Mouse (Mus musculus) G1E (cell line): Measurements from ENCODE around the gene Psma5. TPM values are rescaled to one million over a fixed set of nuclear protein-coding genes. Genes with fewer than 3 reads are reported as not detected.

Experiments used
- ATAC-seq: 2 replicates; pipeline ENCODE4 v1.8.0; 2016; ENCODE audit warnings: mild to moderate bottlenecking; ENCODE audit not compliant: insufficient number of reproducible peaks, poor library complexity, low FRiP score, severe bottlenecking; ENCODE audit errors: extremely low read depth
- DNase-seq: peaks from one replicate; pipeline ENCODE4 v3.0.0; 2012; ENCODE audit warnings: low spot score
- H3K27me3 ChIP-seq: 2 replicates; pipeline ENCODE4 v1.6.1; 2012; ENCODE audit warnings: mild to moderate bottlenecking, low read length, inconsistent platforms; ENCODE audit not compliant: insufficient read depth
- H3K36me3 ChIP-seq: replicated peaks from 2 replicates; pipeline ENCODE3; 2012; ENCODE audit warnings: mild to moderate bottlenecking, inconsistent platforms
- H3K4me1 ChIP-seq: 2 replicates; pipeline ENCODE4 v1.6.1; 2012; ENCODE audit warnings: low read depth, low read length, inconsistent platforms, mixed read lengths; ENCODE audit not compliant: insufficient read depth
- H3K4me3 ChIP-seq: 2 replicates; pipeline ENCODE4 v1.5.1; 2012; ENCODE audit warnings: low read depth, mild to moderate bottlenecking, inconsistent platforms, low read length, moderate library complexity, mixed read lengths
- H3K9me3 ChIP-seq: replicated peaks from 2 replicates; pipeline ENCODE4 v1.6.1; 2012; ENCODE audit warnings: inconsistent platforms
- CTCF ChIP-seq: IDR thresholded peaks from 2 replicates; pipeline ENCODE4 v1.5.1; 2012; ENCODE audit warnings: low read depth, low read length, inconsistent platforms, mixed read lengths
- GATA1 ChIP-seq: IDR thresholded peaks from 2 replicates; pipeline ENCODE4 v1.6.1; 2012; ENCODE audit warnings: borderline replicate concordance, low read length, inconsistent platforms, mixed read lengths
- GATA2 ChIP-seq: IDR thresholded peaks from 2 replicates; pipeline ENCODE4 v1.6.1; 2012; ENCODE audit warnings: low read depth, low read length, inconsistent platforms, borderline replicate concordance
- POLR2AphosphoS5 ChIP-seq: IDR thresholded peaks from 2 replicates; pipeline ENCODE4 v1.6.1; 2012; ENCODE audit warnings: low read depth, low read length, inconsistent platforms; ENCODE audit not compliant: insufficient replicate concordance
- TAL1 ChIP-seq: conservative IDR thresholded peaks from 2 replicates; pipeline ENCODE4 v1.6.1; 2012; ENCODE audit warnings: low read depth, low read length, inconsistent platforms, mixed read lengths
- polyA plus RNA-seq: library from polyadenylated mRNA; stranded (reverse); fragments of >175 nt; gene quantifications from 2 replicates; pipeline ENCODE4 v1.2.3, GENCODE M21; 2012
- total RNA-seq, 2 experiments: library from RNA; stranded (forward) in 1 of 2; stranded (reverse) in 1 of 2; fragments of 200-1000 nt in 1 of 2; fragments of >200 nt in 1 of 2; fragmentation: Nextera tagmentation in 1 of 2; gene quantifications; 2 replicates each; pipeline ENCODE4 v1.2.3; 2014 to 2017

Gene Psma5
- total and polyA plus RNA-seq, 3 experiments, result 4.9 to 331 (median 57.5) TPM

DNA sequence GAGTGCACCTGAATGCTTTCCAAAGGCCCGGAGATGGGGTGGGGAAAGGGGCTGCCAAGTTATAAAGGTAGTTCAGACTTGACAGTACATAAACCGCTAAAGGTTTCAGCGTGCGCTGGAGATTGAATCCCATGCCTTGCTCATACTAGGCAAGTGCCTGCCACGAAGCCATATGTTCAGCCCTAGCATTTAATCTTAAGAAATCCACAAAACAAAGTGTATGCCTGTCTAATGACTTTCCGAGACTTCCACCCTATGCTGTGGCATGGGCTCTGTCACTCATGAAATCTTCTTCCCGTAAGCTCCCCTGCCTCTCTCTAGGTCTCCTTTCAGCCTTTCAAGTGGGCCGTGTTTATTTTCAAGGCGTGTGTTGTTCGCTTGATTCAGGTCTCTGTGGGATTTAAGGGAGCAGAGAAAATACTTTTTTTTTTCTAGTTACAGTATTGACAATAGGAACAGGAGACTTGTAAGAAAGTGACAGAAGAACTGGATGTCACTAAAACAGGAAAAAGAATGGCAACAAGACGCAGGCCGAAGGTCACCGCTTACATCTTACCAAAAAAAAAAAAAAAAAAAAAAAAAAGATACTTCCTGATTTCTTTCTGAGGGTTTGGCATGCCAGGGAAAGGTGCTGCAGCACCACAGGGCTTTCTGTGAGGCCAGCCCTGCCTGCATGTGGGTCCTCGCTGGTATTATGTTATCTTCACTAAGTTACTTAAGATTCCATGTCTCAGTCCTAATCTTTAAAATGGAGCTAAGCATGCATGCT lies 30.1 kb downstream of the Psma5 start:
- peaks cover under 1% of the 10 kb centered on the region for H3K36me3 ChIP-seq
- DNase-seq (no peak), ATAC-seq (no peak)
- H3K9me3 ChIP-seq, result no peaks in the 10 kb centered on the region
- TF ChIP-seq TAL1 (no peak), POLR2AphosphoS5 (no peak), GATA1 (no peak), GATA2 (no peak), CTCF (no peak)
- peaks cover 18% of the 10 kb centered on the region for H3K27me3 ChIP-seq
- peaks cover 17% of the 10 kb centered on the region for H3K4me1 ChIP-seq
- no peak overlapping the region for H3K4me3 ChIP-seq

DNA sequence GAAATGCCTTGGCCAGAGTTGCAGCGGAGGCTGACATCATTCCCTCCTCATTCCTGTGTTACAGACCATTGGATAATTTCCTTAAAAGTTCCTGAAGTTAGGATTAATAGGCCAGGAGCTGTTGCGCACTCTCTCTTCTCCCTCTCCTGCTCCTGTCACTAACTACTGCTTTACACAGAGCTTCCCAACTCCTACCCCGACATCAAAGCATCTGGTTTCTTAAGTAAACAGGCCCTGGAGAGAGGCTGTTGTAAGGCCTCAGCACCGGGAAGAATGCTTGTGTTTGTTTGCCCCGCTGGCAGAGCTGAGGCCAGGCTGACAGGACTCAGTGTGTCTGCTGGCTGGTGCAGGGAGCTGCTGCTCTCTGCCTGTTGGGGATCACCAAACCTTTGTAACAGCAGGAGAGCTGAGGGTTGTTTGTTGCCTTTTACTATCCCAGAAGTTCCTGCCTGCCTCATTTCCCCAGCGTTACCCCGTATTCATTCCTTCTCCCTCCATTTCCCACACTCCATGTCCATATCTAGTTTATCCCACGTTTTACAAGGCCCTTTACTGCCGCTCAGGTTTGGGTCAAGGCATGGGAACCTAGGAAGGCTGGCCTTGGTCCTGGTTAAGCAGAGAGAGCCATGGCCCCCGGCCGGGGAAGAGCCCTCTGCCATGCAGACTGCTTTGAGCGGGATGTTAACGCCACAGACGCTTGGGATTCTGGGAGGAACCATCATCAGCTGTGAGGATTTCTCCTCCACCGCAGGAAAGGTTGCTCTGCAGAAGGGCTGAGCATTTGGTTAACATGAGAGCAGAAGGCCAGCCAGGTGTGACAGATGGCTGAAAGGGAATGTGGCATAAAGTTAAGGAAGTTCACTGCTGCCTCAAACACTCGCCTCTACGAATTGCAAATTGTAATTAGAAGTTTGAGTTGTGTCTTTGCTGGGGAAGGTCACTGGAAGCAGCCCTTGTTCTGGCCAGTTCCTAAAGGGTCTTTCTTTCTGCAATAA lies 31.4 kb downstream of the Psma5 start:
- no peak overlapping the region for H3K4me3 ChIP-seq
- no peaks in the 10 kb centered on the region for H3K9me3 ChIP-seq
- peaks cover 16% of the 10 kb centered on the region for H3K4me1 ChIP-seq
- no peak for ATAC-seq
- H3K27me3 ChIP-seq, result peaks cover 18% of the 10 kb centered on the region
- no peak for DNase-seq
- no peaks in the 10 kb centered on the region for H3K36me3 ChIP-seq
- no peak for TF ChIP-seq GATA2
- no peak for TF ChIP-seq POLR2AphosphoS5
- TF ChIP-seq GATA1, result no peak
- TF ChIP-seq TAL1, result no peak

DNA sequence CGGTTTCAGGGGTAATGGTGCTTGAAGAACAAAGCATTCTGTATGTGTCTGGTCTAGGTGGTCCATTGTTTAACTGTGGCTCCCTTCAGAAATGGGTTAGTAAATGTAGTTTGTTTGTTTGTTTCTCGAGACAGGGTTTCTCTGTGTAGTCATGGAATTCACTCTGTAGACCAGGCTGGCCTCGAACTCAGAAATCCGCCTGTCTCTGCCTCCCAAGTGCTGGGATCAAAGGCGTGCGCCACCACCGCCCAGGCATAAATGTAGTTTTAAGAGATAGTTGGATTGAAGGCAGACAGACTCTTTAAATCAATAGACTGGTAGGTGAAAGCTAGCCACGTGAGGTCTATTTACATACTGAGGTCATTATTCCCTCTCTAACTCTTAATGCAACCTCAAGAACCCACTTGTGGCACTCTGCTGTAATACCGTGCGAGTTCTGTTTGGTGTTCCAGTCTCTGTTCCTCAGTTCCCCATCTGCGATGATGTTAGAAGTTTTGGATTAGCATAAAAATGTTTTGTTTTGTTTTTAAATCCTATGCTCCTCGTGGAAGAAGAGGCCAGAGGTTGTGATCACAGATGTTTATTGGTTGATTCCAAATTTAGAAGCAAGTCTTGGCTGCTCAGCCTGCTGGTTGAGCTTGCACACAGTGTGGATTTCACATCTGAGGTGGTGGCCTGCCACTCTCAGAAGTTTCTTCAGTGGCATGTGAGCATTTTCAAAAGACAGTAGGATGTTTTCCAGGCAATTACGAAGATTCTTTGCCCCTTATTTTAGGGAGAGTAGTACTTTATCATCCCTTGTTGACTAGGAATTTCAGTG lies 32.8 kb downstream of the Psma5 start:
- Histone ChIP-seq H3K36me3 (no peaks in the 10 kb centered on the region), H3K4me1 (peaks cover 8% of the 10 kb centered on the region), H3K27me3 (peaks cover 17% of the 10 kb centered on the region), H3K9me3 (no peaks in the 10 kb centered on the region), H3K4me3 (no peak overlapping the region)
- ATAC-seq, result no peak
- no peak for DNase-seq
- TF ChIP-seq GATA1 (no peak), CTCF (no peak), POLR2AphosphoS5 (no peak), TAL1 (no peak), GATA2 (no peak)

- Histone ChIP-seq H3K9me3 (no peaks in the 10 kb centered on the region), H3K4me3 (no peak overlapping the region), H3K27me3 (peaks cover 5% of the 10 kb centered on the region; the same call in 1 of the 2 replicates), H3K4me1 (peaks cover 16% of the 10 kb centered on the region), H3K36me3 (no peaks in the 10 kb centered on the region)
- ATAC-seq (no peak), DNase-seq (no peak)
- no peak for TF ChIP-seq CTCF
- no peak for TF ChIP-seq GATA2
Observed at GRCm38 (mm10) chr3:108291036-108291799, 34.5 kb downstream of the Psma5 start.

DNA sequence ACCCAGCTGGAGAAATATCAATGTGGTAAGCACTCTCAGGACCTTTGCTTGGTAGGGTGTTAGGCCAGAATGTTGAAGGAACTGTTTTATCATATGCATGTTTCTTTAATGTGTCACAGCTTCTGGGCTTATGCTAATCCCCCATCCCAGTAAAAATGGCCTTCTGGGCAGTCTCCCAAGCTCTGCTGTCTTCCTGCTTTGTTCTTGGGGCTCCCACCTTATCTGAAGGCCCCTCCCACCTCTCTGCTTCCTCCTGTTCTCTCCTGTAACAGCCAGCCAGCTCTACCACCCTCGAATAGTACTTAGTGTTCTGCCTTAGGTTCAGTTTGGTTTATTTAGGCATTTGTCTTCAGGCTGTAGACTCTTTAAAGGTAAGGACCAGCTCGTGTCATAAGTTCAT lies 37.7 kb downstream of the Psma5 start:
- DNase-seq, result no peak
- H3K27me3 ChIP-seq, result no peaks in the 10 kb centered on the region

More for the DNA sequence above, 37.7 kb downstream of the Psma5 start:
- Histone ChIP-seq H3K4me1 (peaks cover 24% of the 10 kb centered on the region), H3K9me3 (no peaks in the 10 kb centered on the region), H3K4me3 (no peak overlapping the region), H3K36me3 (no peaks in the 10 kb centered on the region)
- TF ChIP-seq TAL1 (no peak), GATA2 (no peak), GATA1 (no peak), CTCF (no peak), POLR2AphosphoS5 (no peak)
- ATAC-seq, result no peak
